Mouse (Mus musculus): Measurements from ENCODE around the gene Hbb-bh1. TPM values are rescaled to one million over a fixed set of nuclear protein-coding genes. Genes with fewer than 3 reads are reported as not detected.

Hbb-bh1 gene
- total and polyA plus RNA-seq, 3 experiments: 0.15 TPM; not detected in 2

DNA sequence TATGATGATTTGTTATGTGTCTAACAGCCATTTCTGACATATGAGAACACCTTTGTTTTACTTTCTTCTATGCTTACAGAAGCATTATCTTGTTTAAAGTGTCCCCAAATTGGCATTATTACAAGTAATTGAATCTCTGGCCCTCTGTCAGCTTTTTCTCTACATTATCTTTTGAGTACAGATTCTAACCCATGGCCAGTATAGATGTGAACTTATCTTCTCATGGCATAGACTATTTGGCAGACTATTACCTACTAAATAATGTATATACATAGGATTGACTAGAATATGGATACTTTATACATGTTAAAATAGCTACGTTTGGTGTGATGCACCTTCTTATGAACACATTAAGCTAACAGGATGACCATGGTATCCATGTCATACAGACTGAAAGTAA lies 11.7 kb upstream of the Hbb-bh1 start (continued):
- TF ChIP-seq ETS1 (IDR thresholded peaks at IDR 0.05; ENCODE audit: low read depth, low read length) (peak; percentile 89), USF1 (IDR thresholded peaks at IDR 0.05; ENCODE audit: low read depth, low read length) (no peak), CHD1 (IDR thresholded peaks at IDR 0.05; ENCODE audit: low read depth, low read length) (no peak), ZC3H11A (IDR thresholded peaks at IDR 0.05; ENCODE audit: low read depth, low read length) (no peak), ZMIZ1 (IDR thresholded peaks at IDR 0.05; ENCODE audit: low read depth, low read length) (no peak), KAT2A (conservative IDR thresholded peaks at IDR 0.05; ENCODE audit: low read depth, low read length) (peak; percentile 23; the same call in 1 of the 2 replicates), MEF2A (IDR thresholded peaks at IDR 0.05; ENCODE audit: extremely low read depth, insufficient replicate concordance, low read depth, low read length, poor library complexity, severe bottlenecking) (peak; percentile 44; the same call in 1 of the 2 replicates), MXI1 (IDR thresholded peaks at IDR 0.05; ENCODE audit: low read depth, low read length) (no peak), USF2 (IDR thresholded peaks at IDR 0.05; ENCODE audit: borderline replicate concordance in 1 of 2, insufficient read depth in 1 of 2, low read depth in 1 of 2, low read length in 2 of 2) (no peak), JUND (IDR thresholded peaks at IDR 0.05; ENCODE audit: low read depth, low read length) (no peak), CTCF (IDR thresholded peaks at IDR 0.05 in 2 of 3, conservative IDR thresholded peaks at IDR 0.05 in 1 of 3; ENCODE audit: control insufficient read depth in 1 of 3, insufficient read depth in 1 of 3, low read depth in 2 of 3, low read length in 3 of 3, poor library complexity in 1 of 3, severe bottlenecking in 1 of 3) (no peak), SMC3 (IDR thresholded peaks at IDR 0.05; ENCODE audit: low read depth, low read length) (no peak), MAFK (IDR thresholded peaks at IDR 0.05; ENCODE audit: borderline replicate concordance, low read depth, low read length) (peak; percentile 67; the same call in 1 of the 2 replicates), POLR2A (IDR thresholded peaks at IDR 0.05; ENCODE audit: control insufficient read depth in 1 of 2, insufficient read depth in 1 of 2, low read depth in 1 of 2, low read length in 2 of 2, poor library complexity in 1 of 2) (no peak)

GRCm38 (mm10) chr7:103853090-103853489 lies 10.1 kb upstream of the Hbb-bh1 start, which contains the start of gene Hbb-y:
Gene Hbb-y (minus strand): TSS chr7:103853216.
- no peaks in the 10 kb centered on the region for H3K9me3 ChIP-seq (replicated peaks; ENCODE audit: insufficient read depth, low read length)
- no peak for TF ChIP-seq E2F4 (IDR thresholded peaks at IDR 0.05; ENCODE audit: borderline replicate concordance, low read depth, low read length)
- TF ChIP-seq USF1 (IDR thresholded peaks at IDR 0.05; ENCODE audit: low read depth, low read length): no peak
- TF ChIP-seq RCOR1 (IDR thresholded peaks at IDR 0.05; ENCODE audit: low read depth, low read length): no peak
- no peak for TF ChIP-seq POLR2AphosphoS5 (IDR thresholded peaks at IDR 0.05; ENCODE audit: borderline replicate concordance, low read depth, low read length)
- no peak for TF ChIP-seq NRF1 (IDR thresholded peaks at IDR 0.05; ENCODE audit: insufficient read depth, low read depth, low read length, poor library complexity, severe bottlenecking)
- no peak for TF ChIP-seq TCF12 (IDR thresholded peaks at IDR 0.05; ENCODE audit: low read depth, low read length)
- no peak for TF ChIP-seq HCFC1 (IDR thresholded peaks at IDR 0.05; ENCODE audit: low read depth, low read length)
- TF ChIP-seq CHD2 (IDR thresholded peaks at IDR 0.05; ENCODE audit: low read length): no peak
- no peak for TF ChIP-seq MEF2A (IDR thresholded peaks at IDR 0.05; ENCODE audit: extremely low read depth, insufficient replicate concordance, low read depth, low read length, poor library complexity, severe bottlenecking)
- TF ChIP-seq MYC (IDR thresholded peaks at IDR 0.05; ENCODE audit: low read depth, low read length): no peak
- TF ChIP-seq MAFK (IDR thresholded peaks at IDR 0.05; ENCODE audit: borderline replicate concordance, low read depth, low read length): no peak
- no peak for TF ChIP-seq MAZ (IDR thresholded peaks at IDR 0.05; ENCODE audit: low read depth, low read length)
- no peak for TF ChIP-seq TAL1 (IDR thresholded peaks at IDR 0.05; ENCODE audit: low read length)
- TF ChIP-seq ZMIZ1 (IDR thresholded peaks at IDR 0.05; ENCODE audit: low read depth, low read length): no peak
- no peak for TF ChIP-seq CTCF (IDR thresholded peaks at IDR 0.05 in 2 of 3, conservative IDR thresholded peaks at IDR 0.05 in 1 of 3; ENCODE audit: control insufficient read depth in 1 of 3, insufficient read depth in 1 of 3, low read depth in 2 of 3, low read length in 3 of 3, poor library complexity in 1 of 3, severe bottlenecking in 1 of 3)
- TF ChIP-seq NELFE (IDR thresholded peaks at IDR 0.05; ENCODE audit: low read depth, low read length): no peak
- H3K27me3 ChIP-seq (ENCODE audit: control insufficient read depth in 1 of 2, insufficient read depth in 2 of 2, low read length in 2 of 2): no peaks in the 10 kb centered on the region
- H3K27ac ChIP-seq (ENCODE audit: control insufficient read depth, low read depth, low read length): no peak within 1 kb of the TSS
- H3K4me1 ChIP-seq (ENCODE audit: control insufficient read depth in 1 of 2, insufficient read depth in 2 of 2, low read length in 2 of 2): peaks cover 6 to 16% of the 10 kb centered on the region in 2 experiments
- H3K9ac ChIP-seq (ENCODE audit: control insufficient read depth, low read depth, low read length, poor library complexity, severe bottlenecking): no peak within 1 kb of the TSS
- peaks cover 0 to 15% of the 10 kb centered on the region in 2 experiments; a peak in 2 of 4 replicates for H3K36me3 ChIP-seq (ENCODE audit: control insufficient read depth in 1 of 2, insufficient read depth in 2 of 2, low read length in 2 of 2)
- DNase-seq (ENCODE audit: low read depth, low spot score): no peak
- no peaks in the 10 kb centered on the region for H3K79me2 ChIP-seq (ENCODE audit: control insufficient read depth, insufficient read depth, low read length, poor library complexity)
- no peak within 1 kb of the TSS for H3K4me3 ChIP-seq (ENCODE audit: control insufficient read depth in 1 of 2, insufficient read depth in 1 of 2, low read depth in 2 of 2, low read length in 2 of 2)
